Mouse (Mus musculus) CH12.LX (cell line): ENCODE results near the gene H2-T24. TPM values are rescaled to one million over a fixed set of nuclear protein-coding genes. Genes with fewer than 3 reads are reported as not detected.

Experiments
- DNase-seq: peaks from one replicate; pipeline ENCODE4 v3.0.0-alpha.2; 2013; ENCODE audit errors: extremely low read depth
- H3K27ac ChIP-seq: 2 replicates; pipeline ENCODE4 v1.5.1; 2012; ENCODE audit warnings: low read depth, mild to moderate bottlenecking, control low read depth, moderate library complexity; ENCODE audit not compliant: insufficient read depth
- H3K27me3 ChIP-seq: replicated peaks from 2 replicates; pipeline ENCODE3; 2012; ENCODE audit warnings: inconsistent platforms
- H3K36me3 ChIP-seq, 2 experiments: replicated peaks in 1 of 2; 2 replicates each; pipeline versions ENCODE3 to v1.6.1; 2012; ENCODE audit warnings: inconsistent platforms in 1 of 2, low read length in 1 of 2, mild to moderate bottlenecking in 1 of 2, mixed read lengths in 1 of 2, moderate library complexity in 1 of 2; ENCODE audit not compliant: control insufficient read depth in 1 of 2, insufficient read depth in 1 of 2
- H3K4me1 ChIP-seq, 2 experiments: 2 replicates each; pipeline ENCODE4 v1.6.1; 2012; ENCODE audit warnings: inconsistent platforms in 1 of 2, moderate library complexity in 1 of 2; ENCODE audit not compliant: insufficient read depth in 2 of 2, control insufficient read depth in 1 of 2
- H3K4me2 ChIP-seq: 2 replicates; pipeline ENCODE4 v1.6.1; 2012; ENCODE audit warnings: low read depth, mild to moderate bottlenecking, control low read depth; ENCODE audit not compliant: poor library complexity, insufficient read depth, severe bottlenecking
- H3K4me3 ChIP-seq, 3 experiments: fragments of 150-350 bp in 1 of 3; sonication (generic) in 1 of 3; replicated peaks in 1 of 3; 2 replicates each; pipeline versions ENCODE3 to v1.5.1; 2011 to 2012; ENCODE audit warnings: low read depth in 2 of 3, low read length in 2 of 3, mild to moderate bottlenecking in 2 of 3, moderate library complexity in 2 of 3, control low read depth in 1 of 3, improper control_type of control experiment in 1 of 3, inconsistent platforms in 1 of 3, mixed read lengths in 1 of 3; ENCODE audit not compliant: poor library complexity in 1 of 3
- H3K79me2 ChIP-seq: replicated peaks from 2 replicates; pipeline ENCODE4 v1.6.1; 2012; ENCODE audit warnings: mild to moderate bottlenecking, moderate library complexity; ENCODE audit not compliant: control insufficient read depth, poor library complexity, insufficient read depth, severe bottlenecking; ENCODE audit errors: extremely low read depth
- H3K9ac ChIP-seq: 2 replicates; pipeline ENCODE4 v1.6.1; 2012; ENCODE audit warnings: low read depth, mild to moderate bottlenecking, control low read depth, moderate library complexity; ENCODE audit not compliant: insufficient read depth
- H3K9me3 ChIP-seq: replicated peaks from 2 replicates; pipeline ENCODE3; 2012; ENCODE audit warnings: low read length, inconsistent platforms, mixed read lengths
- BHLHE40 ChIP-seq: IDR thresholded peaks from 2 replicates; pipeline ENCODE4 v1.6.1; 2011; ENCODE audit warnings: mild to moderate bottlenecking, low read depth, low read length, improper control_type of control experiment
- CHD1 ChIP-seq: IDR thresholded peaks from 2 replicates; pipeline ENCODE4 v1.6.1; 2012; ENCODE audit warnings: low read depth, low read length, improper control_type of control experiment, inconsistent platforms
- CTCF ChIP-seq, 2 experiments: IDR thresholded peaks in 1 of 2; conservative IDR thresholded peaks in 1 of 2; 2 replicates each; pipeline ENCODE4 v1.5.1; 2011 to 2012; ENCODE audit warnings: low read depth in 2 of 2, low read length in 2 of 2, improper control_type of control experiment in 1 of 2, inconsistent platforms in 1 of 2, mild to moderate bottlenecking in 1 of 2, moderate library complexity in 1 of 2
- GABPA ChIP-seq: IDR thresholded peaks from 2 replicates; pipeline ENCODE4 v1.6.1; 2012; ENCODE audit warnings: low read depth, low read length, improper control_type of control experiment, inconsistent platforms; ENCODE audit not compliant: insufficient replicate concordance
- HCFC1 ChIP-seq: IDR thresholded peaks from 2 replicates; pipeline ENCODE4 v1.6.1; 2012; ENCODE audit warnings: low read depth, mild to moderate bottlenecking, inconsistent platforms, low read length, improper control_type of control experiment
- KAT2A ChIP-seq: IDR thresholded peaks from 2 replicates; pipeline ENCODE4 v1.6.1; 2012; ENCODE audit warnings: low read length, improper control_type of control experiment, inconsistent platforms; ENCODE audit not compliant: insufficient replicate concordance
- MAFK ChIP-seq: IDR thresholded peaks from 2 replicates; pipeline ENCODE4 v1.6.1; 2011; ENCODE audit warnings: low read length, improper control_type of control experiment; ENCODE audit not compliant: insufficient replicate concordance
- MAZ ChIP-seq: IDR thresholded peaks from 2 replicates; pipeline ENCODE4 v1.6.1; 2012; ENCODE audit warnings: low read depth, mild to moderate bottlenecking, inconsistent platforms, low read length, improper control_type of control experiment, moderate library complexity
- MEF2A ChIP-seq: IDR thresholded peaks from 2 replicates; pipeline ENCODE4 v1.6.1; 2014; ENCODE audit warnings: low read depth, mild to moderate bottlenecking, inconsistent platforms, low read length, improper control_type of control experiment, borderline replicate concordance
- MYC ChIP-seq: IDR thresholded peaks from 2 replicates; pipeline ENCODE4 v1.6.1; 2011; ENCODE audit warnings: low read depth, mild to moderate bottlenecking, improper control_type of control experiment, low read length
- NRF1 ChIP-seq: IDR thresholded peaks from 2 replicates; pipeline ENCODE4 v1.6.1; 2014; ENCODE audit warnings: low read depth, mild to moderate bottlenecking, inconsistent platforms, low read length, improper control_type of control experiment, moderate library complexity
- PAX5 ChIP-seq: IDR thresholded peaks from 2 replicates; pipeline ENCODE4 v1.6.1; 2012; ENCODE audit warnings: low read length, inconsistent platforms, mixed read lengths
- POLR2A ChIP-seq: IDR thresholded peaks from 2 replicates; pipeline ENCODE4 v1.6.1; 2011; ENCODE audit warnings: low read depth, mild to moderate bottlenecking, improper control_type of control experiment, low read length
- POLR2AphosphoS2 ChIP-seq: IDR thresholded peaks from 2 replicates; pipeline ENCODE4 v1.6.1; 2011; ENCODE audit warnings: low read depth, low read length, improper control_type of control experiment
- SIN3A ChIP-seq: IDR thresholded peaks from 2 replicates; pipeline ENCODE4 v1.6.1; 2012; ENCODE audit warnings: low read length, improper control_type of control experiment, inconsistent platforms
- TBP ChIP-seq: conservative IDR thresholded peaks from 2 replicates; pipeline ENCODE4 v1.6.1; 2011; ENCODE audit warnings: low read depth, low read length, improper control_type of control experiment
- TCF12 ChIP-seq: IDR thresholded peaks from 2 replicates; pipeline ENCODE4 v1.6.1; 2014; ENCODE audit warnings: low read depth, mild to moderate bottlenecking, inconsistent platforms, low read length, improper control_type of control experiment
- UBTF ChIP-seq: IDR thresholded peaks from 2 replicates; pipeline ENCODE4 v1.6.1; 2012; ENCODE audit warnings: low read depth, mild to moderate bottlenecking, inconsistent platforms, low read length, improper control_type of control experiment, moderate library complexity
- USF1 ChIP-seq: IDR thresholded peaks from 2 replicates; pipeline ENCODE4 v1.6.1; 2014; ENCODE audit warnings: low read depth, mild to moderate bottlenecking, inconsistent platforms, low read length, improper control_type of control experiment
- USF2 ChIP-seq: conservative IDR thresholded peaks from 2 replicates; pipeline ENCODE4 v1.6.1; 2011; ENCODE audit warnings: low read depth, low read length, improper control_type of control experiment
- ZC3H11A ChIP-seq: IDR thresholded peaks from 2 replicates; pipeline ENCODE4 v1.6.1; 2012; ENCODE audit warnings: low read depth, mild to moderate bottlenecking, inconsistent platforms, low read length, improper control_type of control experiment
- ZKSCAN1 ChIP-seq: IDR thresholded peaks from 2 replicates; pipeline ENCODE4 v1.6.1; 2012; ENCODE audit warnings: low read depth, inconsistent platforms, low read length, improper control_type of control experiment, borderline replicate concordance
- ZMIZ1 ChIP-seq: IDR thresholded peaks from 2 replicates; pipeline ENCODE4 v1.6.1; 2012; ENCODE audit warnings: low read depth, mild to moderate bottlenecking, inconsistent platforms, low read length, improper control_type of control experiment
- ZNF384 ChIP-seq: IDR thresholded peaks from 2 replicates; pipeline ENCODE4 v1.6.1; 2012; ENCODE audit warnings: low read depth, low read length, improper control_type of control experiment, inconsistent platforms
- dilution Hi-C: fragments of 300-500 bp; cut with MboI; formaldehyde crosslinking; loops from 2 replicates; pipeline ENCODE4 v1.14.3; 2020; ENCODE audit warnings: low sequenced_read_pairs; ENCODE audit not compliant: extremely low pct_unique_long_range_greater_than_20kb, extremely low pct_ligation_motif_present
- in situ Hi-C: fragments of 300-500 bp; cut with MboI; formaldehyde crosslinking; loops from 3 replicates; pipeline ENCODE4 v1.14.3; 2019; ENCODE audit warnings: low sequenced_read_pairs, low pct_ligation_motif_present, low pct_unique_long_range_greater_than_20kb, mixed read lengths
- polyA plus RNA-seq: library from polyadenylated mRNA; unstranded; fragments of >175 nt; gene quantifications from 2 replicates; pipeline ENCODE4 v1.2.1, GENCODE M21; 2012; ENCODE audit warnings: low read depth; ENCODE audit not compliant: insufficient read length
- total RNA-seq, 2 experiments: library from RNA; depleted of rRNA; stranded (reverse); fragments of 300-350 nt in 1 of 2; fragments of >200 nt in 1 of 2; gene quantifications; 2 replicates each; pipeline ENCODE4 v1.2.3; 2012 to 2014

H2-T24 gene
- total and polyA plus RNA-seq, 3 experiments: 7.6 to 9.8 (median 9.3) TPM

- Histone ChIP-seq H3K27ac (no peak overlapping the region), H3K9me3 (peaks cover 18% of the 10 kb centered on the region), H3K9ac (no peak overlapping the region), H3K36me3 (peaks cover 10 to 53% of the 10 kb centered on the region in 2 experiments), H3K79me2 (peaks cover 33% of the 10 kb centered on the region), H3K27me3 (no peaks in the 10 kb centered on the region), H3K4me1 (peaks cover 10 to 24% of the 10 kb centered on the region in 2 experiments), H3K4me2 (no peak overlapping the region), H3K4me3 (no peak overlapping the region)
- in situ Hi-C loops (no loop called here), dilution Hi-C loops (no loop called here)
- DNase-seq: no peak
- no peak for TF ChIP-seq UBTF
- no peak for TF ChIP-seq POLR2A
- no peak for TF ChIP-seq NRF1
- no peak for TF ChIP-seq ZKSCAN1
- TF ChIP-seq TCF12: no peak
- TF ChIP-seq MEF2A: no peak
- no peak for TF ChIP-seq BHLHE40
- TF ChIP-seq MAFK: no peak
- TF ChIP-seq TBP: no peak
- TF ChIP-seq USF2: no peak
- no peak for TF ChIP-seq SIN3A
Measured at GRCm38 (mm10) chr17:36025197-36025596, 4.8 kb upstream of the H2-T24 start.

GRCm38 (mm10) chr17:36023710-36024654 is 3.6 kb upstream of the H2-T24 start:
- peaks cover 37% of the 10 kb centered on the region for H3K79me2 ChIP-seq
- peaks cover 18% of the 10 kb centered on the region for H3K9me3 ChIP-seq
- no peak overlapping the region for H3K4me2 ChIP-seq
- DNase-seq: no peak
- dilution Hi-C loops: no loop called here
- H3K27me3 ChIP-seq: no peaks in the 10 kb centered on the region
- TF ChIP-seq TCF12: no peak
- no peak overlapping the region for H3K27ac ChIP-seq
- no peak overlapping the region for H3K9ac ChIP-seq
- in situ Hi-C loops: no loop called here
- peaks cover 10 to 35% of the 10 kb centered on the region in 2 experiments for H3K4me1 ChIP-seq
- peaks cover 10 to 48% of the 10 kb centered on the region in 2 experiments for H3K36me3 ChIP-seq
- no peak overlapping the region for H3K4me3 ChIP-seq

- dilution Hi-C loops: no loop called here
- no peak overlapping the region for H3K27ac ChIP-seq
- H3K79me2 ChIP-seq: peaks cover 33% of the 10 kb centered on the region
- DNase-seq: no peak
- H3K27me3 ChIP-seq: no peaks in the 10 kb centered on the region
- peaks cover 10 to 35% of the 10 kb centered on the region in 2 experiments for H3K4me1 ChIP-seq
- H3K9me3 ChIP-seq: peaks cover 14% of the 10 kb centered on the region
- in situ Hi-C loops: no loop called here
- no peak overlapping the region for H3K9ac ChIP-seq
- H3K4me2 ChIP-seq: no peak overlapping the region
- peaks cover 8 to 41% of the 10 kb centered on the region in 2 experiments for H3K36me3 ChIP-seq
- H3K4me3 ChIP-seq: no peak overlapping the region
- TF ChIP-seq TCF12 (no peak), ZMIZ1 (no peak), ZC3H11A (no peak), POLR2A (no peak), PAX5 (no peak), HCFC1 (no peak), MYC (no peak), USF1 (no peak), ZNF384 (no peak), CTCF (conservative IDR thresholded peaks at IDR 0.05 in 1 of 2, IDR thresholded peaks at IDR 0.05 in 1 of 2; ENCODE audit: low read depth in 2 of 2, low read length in 2 of 2) (no peak), MAFK (no peak), GABPA (no peak), POLR2AphosphoS2 (no peak), TBP (no peak), CHD1 (no peak), MAZ (no peak), SIN3A (no peak), KAT2A (no peak)
Measured at GRCm38 (mm10) chr17:36022922-36023321, 2.6 kb upstream of the H2-T24 start.
